Mouse (Mus musculus) liver, embryonic 14.5 days (tissue): ENCODE data around the gene Mybphl.

Experiments used
- CTCF ChIP-seq: IDR thresholded peaks from 2 replicates; pipeline ENCODE4 v1.5.1; 2016; ENCODE audit warnings: antibody characterized with exemption, low read depth, control low read depth
- EP300 ChIP-seq: IDR thresholded peaks from 2 replicates; pipeline ENCODE4 v1.6.1; 2016; ENCODE audit warnings: antibody characterized with exemption, low read depth

GRCm38 (mm10) chr3:108392299-108392698 lies 27.6 kb downstream of the Mybphl start:
- no peak for TF ChIP-seq CTCF
- no peak for TF ChIP-seq EP300
